Mouse (Mus musculus): ENCODE measurements around the gene 1700034J05Rik. TPM values are rescaled to one million over a fixed set of nuclear protein-coding genes. Genes with fewer than 3 reads are reported as not detected.

1700034J05Rik gene
- polyA plus RNA-seq, 1 experiment from 2014 or later: 0.11 TPM

GRCm38 (mm10) chr6:146944830-146945229 is 9.4 kb downstream of the 1700034J05Rik start:
- H3K4me1 ChIP-seq: peaks cover 58% of the 10 kb centered on the region
- no peak overlapping the region for H3K9ac ChIP-seq
- 66% methylated on average over 4 of the region's 4 CpGs for WGBS (ENCODE audit: insufficient replicate concordance)
- H3K27me3 ChIP-seq (replicated peaks): no peaks in the 10 kb centered on the region
- no peaks in the 10 kb centered on the region for H3K9me3 ChIP-seq (replicated peaks)
- no peak overlapping the region; the same call in 1 of the 2 replicates for H3K27ac ChIP-seq
- no peak for ATAC-seq
- no peaks in the 10 kb centered on the region for H3K36me3 ChIP-seq
- H3K4me3 ChIP-seq: no peak overlapping the region
- H3K4me2 ChIP-seq: no peak overlapping the region

- H3K9ac ChIP-seq: no peak overlapping the region
- no peak for ATAC-seq
These were observed 10.2 kb downstream of the 1700034J05Rik start for GRCm38 (mm10) chr6:146944009-146944408.

GRCm38 (mm10) chr6:146941505-146942275 is 12.5 kb downstream of the 1700034J05Rik start:
- Histone ChIP-seq H3K4me3 (no peak overlapping the region), H3K27ac (no peak overlapping the region), H3K27me3 (replicated peaks) (no peaks in the 10 kb centered on the region), H3K4me2 (no peak overlapping the region), H3K4me1 (peaks cover 36% of the 10 kb centered on the region), H3K36me3 (0 out of 2 replicates have a peak, but pooled peaks cover 4% of the 10 kb centered on the region), H3K9ac (no peak overlapping the region), H3K9me3 (replicated peaks) (no peaks in the 10 kb centered on the region)
- no peak for ATAC-seq
- WGBS (ENCODE audit: insufficient replicate concordance): 40% methylated on average over 7 of the region's 7 CpGs

More at GRCm38 (mm10) chr6:146944009-146944408, 10.2 kb downstream of the 1700034J05Rik start:
- Histone ChIP-seq H3K4me2 (no peak overlapping the region), H3K27me3 (replicated peaks) (no peaks in the 10 kb centered on the region), H3K4me1 (peaks cover 54% of the 10 kb centered on the region), H3K4me3 (no peak overlapping the region), H3K9me3 (replicated peaks) (no peaks in the 10 kb centered on the region), H3K36me3 (0 out of 2 replicates have a peak, but pooled peaks cover 4% of the 10 kb centered on the region), H3K27ac (no peak overlapping the region)

GRCm38 (mm10) chr6:146939026-146939425 is 15.2 kb downstream of the 1700034J05Rik start:
- 77% methylated on average over 8 of the region's 8 CpGs for WGBS (ENCODE audit: insufficient replicate concordance)
- no peaks in the 10 kb centered on the region for H3K27me3 ChIP-seq (replicated peaks)
- no peak overlapping the region for H3K9ac ChIP-seq
- ATAC-seq: no peak
- no peak overlapping the region for H3K4me3 ChIP-seq
- no peak overlapping the region for H3K4me2 ChIP-seq
- peaks cover 16% of the 10 kb centered on the region; the same call in 1 of the 2 replicates for H3K4me1 ChIP-seq
- H3K9me3 ChIP-seq (replicated peaks): no peaks in the 10 kb centered on the region
- no peak overlapping the region for H3K27ac ChIP-seq
- 0 out of 2 replicates have a peak, but pooled peaks cover 4% of the 10 kb centered on the region for H3K36me3 ChIP-seq

- Histone ChIP-seq H3K27ac (no peak overlapping the region), H3K36me3 (0 out of 2 replicates have a peak, but pooled peaks cover 4% of the 10 kb centered on the region), H3K4me1 (peaks cover 19% of the 10 kb centered on the region), H3K4me2 (no peak overlapping the region), H3K9me3 (replicated peaks) (no peaks in the 10 kb centered on the region), H3K9ac (no peak overlapping the region), H3K27me3 (replicated peaks) (no peaks in the 10 kb centered on the region), H3K4me3 (no peak overlapping the region)
- no peak for ATAC-seq
- WGBS (ENCODE audit: insufficient replicate concordance): 88% methylated on average over 6 of the region's 6 CpGs
These were observed 18.3 kb downstream of the 1700034J05Rik start for GRCm38 (mm10) chr6:146935957-146936356.

- ATAC-seq: no peak
- H3K27me3 ChIP-seq (replicated peaks): no peaks in the 10 kb centered on the region
- WGBS (ENCODE audit: insufficient replicate concordance): 35% methylated on average over 6 of the region's 6 CpGs
- H3K9ac ChIP-seq: no peak overlapping the region
- H3K36me3 ChIP-seq: no peaks in the 10 kb centered on the region
- H3K4me1 ChIP-seq: peaks cover 19% of the 10 kb centered on the region
- no peaks in the 10 kb centered on the region for H3K9me3 ChIP-seq (replicated peaks)
- no peak overlapping the region for H3K4me3 ChIP-seq
- H3K27ac ChIP-seq: no peak overlapping the region
- no peak overlapping the region for H3K4me2 ChIP-seq
These were observed 21.1 kb downstream of the 1700034J05Rik start for GRCm38 (mm10) chr6:146933123-146933522.

- Histone ChIP-seq H3K36me3 (no peaks in the 10 kb centered on the region), H3K4me1 (peaks cover 12% of the 10 kb centered on the region), H3K27me3 (replicated peaks) (no peaks in the 10 kb centered on the region), H3K27ac (no peak overlapping the region), H3K9me3 (replicated peaks) (no peaks in the 10 kb centered on the region), H3K9ac (no peak overlapping the region), H3K4me2 (no peak overlapping the region), H3K4me3 (no peak overlapping the region)
- WGBS (ENCODE audit: insufficient replicate concordance): 80% methylated on average over 2 of the region's 2 CpGs
- ATAC-seq: no peak
These were observed 25.2 kb downstream of the 1700034J05Rik start for GRCm38 (mm10) chr6:146929031-146929430.

- 50% methylated on average over 3 of the region's 3 CpGs for WGBS (ENCODE audit: insufficient replicate concordance)
- H3K27ac ChIP-seq: no peak overlapping the region
- H3K4me1 ChIP-seq: peaks cover 9% of the 10 kb centered on the region
- no peak overlapping the region for H3K9ac ChIP-seq
- no peak overlapping the region for H3K4me2 ChIP-seq
- no peak overlapping the region for H3K4me3 ChIP-seq
- no peaks in the 10 kb centered on the region for H3K36me3 ChIP-seq
- H3K9me3 ChIP-seq (replicated peaks): no peaks in the 10 kb centered on the region
- no peaks in the 10 kb centered on the region for H3K27me3 ChIP-seq (replicated peaks)
- no peak for ATAC-seq
These were observed 26.1 kb downstream of the 1700034J05Rik start for GRCm38 (mm10) chr6:146928108-146928507.

GRCm38 (mm10) chr6:146926415-146926980 is 27.7 kb downstream of the 1700034J05Rik start:
- no peaks in the 10 kb centered on the region for H3K27me3 ChIP-seq (replicated peaks)
- 63% methylated on average over 5 of the region's 5 CpGs for WGBS (ENCODE audit: insufficient replicate concordance)
- H3K4me2 ChIP-seq: no peak overlapping the region
- no peak for ATAC-seq
- no peak overlapping the region for H3K27ac ChIP-seq
- no peaks in the 10 kb centered on the region for H3K9me3 ChIP-seq (replicated peaks)
- no peaks in the 10 kb centered on the region for H3K4me1 ChIP-seq
- no peak overlapping the region for H3K9ac ChIP-seq
- no peak overlapping the region for H3K4me3 ChIP-seq
- no peaks in the 10 kb centered on the region for H3K36me3 ChIP-seq

GRCm38 (mm10) chr6:146918341-146918740 is 35.9 kb downstream of the 1700034J05Rik start:
- H3K4me3 ChIP-seq: no peak overlapping the region
- H3K9ac ChIP-seq: no peak overlapping the region
- ATAC-seq: no peak
- WGBS (ENCODE audit: insufficient replicate concordance): 81% methylated on average over 6 of the region's 6 CpGs
- H3K36me3 ChIP-seq: no peaks in the 10 kb centered on the region
- no peaks in the 10 kb centered on the region for H3K27me3 ChIP-seq (replicated peaks)
- peaks cover 18% of the 10 kb centered on the region for H3K4me1 ChIP-seq
- H3K4me2 ChIP-seq: no peak overlapping the region
- H3K27ac ChIP-seq: no peak overlapping the region
- H3K9me3 ChIP-seq (replicated peaks): no peaks in the 10 kb centered on the region

- no peak for ATAC-seq
- H3K27ac ChIP-seq: no peak overlapping the region
- H3K4me3 ChIP-seq: no peak overlapping the region
- no peaks in the 10 kb centered on the region for H3K27me3 ChIP-seq (replicated peaks)
- no peak overlapping the region for H3K4me2 ChIP-seq
- peaks cover 28% of the 10 kb centered on the region for H3K4me1 ChIP-seq
- H3K9me3 ChIP-seq (replicated peaks): no peaks in the 10 kb centered on the region
- no peaks in the 10 kb centered on the region for H3K36me3 ChIP-seq
- no peak overlapping the region for H3K9ac ChIP-seq
- WGBS (ENCODE audit: insufficient replicate concordance): 81% methylated on average over 3 of the region's 3 CpGs
These were observed 36.8 kb downstream of the 1700034J05Rik start for GRCm38 (mm10) chr6:146917396-146917795.

- Histone ChIP-seq H3K4me2 (no peak overlapping the region), H3K27ac (no peak overlapping the region), H3K9me3 (replicated peaks) (no peaks in the 10 kb centered on the region), H3K4me3 (no peak overlapping the region), H3K9ac (no peak overlapping the region), H3K27me3 (replicated peaks) (no peaks in the 10 kb centered on the region), H3K4me1 (peaks cover 34% of the 10 kb centered on the region), H3K36me3 (no peaks in the 10 kb centered on the region)
- WGBS (ENCODE audit: insufficient replicate concordance): 88% methylated on average over 1 of the region's 1 CpGs
- ATAC-seq: no peak
These were observed 38.4 kb downstream of the 1700034J05Rik start for GRCm38 (mm10) chr6:146915808-146916207.

All from liver, embryonic 12.5 days (tissue).